Mouse (Mus musculus): ENCODE measurements around the gene Rcan2. TPM values are rescaled to one million over a fixed set of nuclear protein-coding genes. Genes with fewer than 3 reads are reported as not detected.

Gene Rcan2
- total RNA-seq, 2 experiments from 2014 or later: 4.7 to 6.5 TPM

DNA sequence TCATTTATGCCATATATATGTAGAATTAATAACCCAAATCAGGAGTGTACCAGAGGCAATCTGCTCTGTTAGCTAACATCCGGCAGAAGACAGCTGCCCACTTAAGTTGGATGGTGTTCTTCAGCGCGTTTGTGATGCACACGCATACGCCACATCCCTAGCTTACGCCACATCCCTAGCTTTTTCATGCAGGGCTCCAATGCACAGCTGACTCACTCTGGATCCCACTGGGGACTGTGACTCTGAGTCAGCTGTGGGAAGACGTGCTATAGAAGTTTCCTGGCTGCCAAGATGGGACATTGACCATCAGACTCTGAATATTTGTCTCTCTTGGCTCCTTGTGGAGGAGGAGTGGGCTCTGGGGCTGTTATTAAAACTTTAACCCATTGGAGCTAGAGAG, 103.7 kb downstream of the Rcan2 start:
- DNase-seq (ENCODE audit: low spot score in 2 of 2): no peak

DNA sequence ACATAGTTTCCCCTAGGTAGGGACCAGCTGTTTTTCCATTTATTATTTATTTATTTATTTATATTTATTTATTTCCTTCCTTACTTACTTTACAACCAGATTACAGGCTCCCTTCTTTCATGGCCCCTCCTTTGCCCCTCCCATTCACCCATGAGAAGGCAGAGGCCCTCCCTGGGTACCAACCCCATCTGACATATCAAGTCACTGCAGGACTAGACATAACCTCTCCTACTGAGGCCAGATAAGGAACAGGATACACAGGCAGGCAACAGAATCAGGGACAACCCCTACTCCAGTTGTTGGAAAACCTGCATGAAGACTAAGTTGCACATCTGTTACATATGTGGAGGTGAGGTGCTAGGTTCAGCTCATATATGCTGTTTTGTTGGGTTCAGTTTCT, 105.6 kb downstream of the Rcan2 start:
- DNase-seq (ENCODE audit: low spot score in 2 of 2): no peak

DNA sequence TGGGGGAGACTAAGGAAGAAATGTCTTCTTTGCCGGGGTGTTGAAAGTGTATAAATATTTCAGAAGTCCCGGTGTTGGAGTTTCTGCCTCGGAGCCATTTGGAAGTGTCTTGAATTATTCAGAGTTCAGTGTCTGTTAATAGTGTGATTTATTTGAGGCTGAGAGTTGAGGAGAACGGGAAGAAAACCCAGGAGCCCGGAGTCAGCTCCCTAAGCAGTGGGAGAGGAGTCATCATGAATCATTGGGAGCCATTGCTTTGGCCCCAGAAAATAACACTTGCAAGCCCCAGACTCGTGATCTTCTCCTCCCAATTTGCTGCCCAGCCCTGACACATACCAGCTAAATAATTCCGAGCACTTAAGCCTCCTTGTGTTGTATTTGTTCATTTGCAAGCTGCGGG, 115.0 kb downstream of the Rcan2 start:
- no peak for DNase-seq (ENCODE audit: low spot score in 2 of 2)

DNA sequence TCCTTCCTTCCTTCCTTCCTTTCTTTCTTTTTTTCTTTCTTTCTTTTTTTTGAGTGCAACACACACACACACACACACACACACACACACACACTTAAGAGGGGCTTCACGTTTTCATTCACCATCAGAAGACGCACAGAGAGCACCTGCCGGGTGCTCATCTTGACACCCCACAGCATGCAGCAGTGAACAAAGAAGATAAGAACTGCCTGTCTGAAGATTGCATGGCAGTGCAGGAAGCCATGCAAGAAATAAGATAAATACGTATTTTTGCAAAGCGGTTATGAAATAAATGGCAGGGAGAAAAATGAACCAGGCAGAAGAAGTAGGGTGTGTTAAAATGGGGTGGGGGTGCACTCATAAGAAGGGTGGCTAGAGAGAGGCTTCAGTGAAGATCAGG, 116.0 kb downstream of the Rcan2 start:
- no peak for DNase-seq (ENCODE audit: low spot score in 2 of 2)

DNA sequence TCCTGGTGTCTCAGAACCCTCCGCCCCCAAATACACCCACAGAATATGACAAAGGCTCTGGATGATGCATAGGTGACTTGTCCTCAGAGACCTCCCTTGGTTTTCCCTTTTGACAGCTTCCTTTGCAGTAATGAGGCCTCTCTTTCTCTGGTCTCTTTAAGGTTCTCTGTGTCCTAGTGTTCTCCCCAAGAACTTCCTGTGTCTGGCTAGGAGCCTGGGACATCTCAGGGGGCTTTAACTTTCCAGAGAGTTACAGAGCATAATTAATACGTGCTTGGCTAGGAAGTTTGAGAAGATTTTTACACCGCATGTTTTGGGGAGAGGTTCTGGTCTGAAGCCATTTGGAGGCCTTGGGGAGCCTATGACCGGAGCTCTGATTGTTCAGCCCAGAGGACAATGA, 128.7 kb downstream of the Rcan2 start:
- no peak for DNase-seq (ENCODE audit: low spot score in 2 of 2)

DNA sequence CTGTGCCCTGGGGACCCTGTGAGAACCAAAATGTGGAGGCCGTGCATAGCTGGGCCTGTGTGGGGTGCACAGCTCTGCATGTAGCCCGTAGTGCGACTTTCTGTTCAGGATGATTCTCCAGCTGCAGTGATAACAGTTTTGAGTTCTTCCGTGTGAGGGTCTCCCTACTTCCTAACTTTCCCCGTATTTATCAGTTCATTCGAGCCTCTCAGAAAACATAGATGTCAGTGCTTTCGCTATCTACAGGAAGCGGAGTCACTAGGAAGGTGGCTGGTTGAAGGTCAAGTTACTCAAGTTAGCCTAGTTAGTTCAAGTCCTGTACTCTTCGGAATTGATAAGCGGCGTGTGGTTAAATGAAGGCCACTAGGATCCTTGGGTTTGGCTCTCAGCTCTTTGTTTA, 130.6 kb downstream of the Rcan2 start:
- no peak for DNase-seq (ENCODE audit: low spot score in 2 of 2)

DNA sequence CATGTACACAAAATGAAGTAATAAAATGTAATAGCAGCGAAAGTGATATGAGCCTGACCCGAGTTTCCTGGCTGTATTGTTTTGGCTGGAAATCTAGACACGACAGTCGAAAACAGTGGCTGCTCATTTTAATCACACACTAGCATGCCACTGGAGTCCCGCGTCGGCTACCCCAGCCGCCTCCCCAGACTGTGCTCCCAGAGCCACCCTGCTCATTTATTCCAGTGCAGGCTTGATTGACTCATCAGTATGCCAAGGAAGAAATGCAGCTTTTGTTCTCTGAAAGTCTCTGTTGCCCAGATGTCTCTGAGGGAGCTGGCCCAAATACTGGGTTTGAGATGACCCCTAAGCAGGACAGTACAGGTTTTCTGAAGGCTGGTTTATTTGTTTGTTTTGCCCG, 132.9 kb downstream of the Rcan2 start:
- no peak for DNase-seq (ENCODE audit: low spot score in 2 of 2)

DNA sequence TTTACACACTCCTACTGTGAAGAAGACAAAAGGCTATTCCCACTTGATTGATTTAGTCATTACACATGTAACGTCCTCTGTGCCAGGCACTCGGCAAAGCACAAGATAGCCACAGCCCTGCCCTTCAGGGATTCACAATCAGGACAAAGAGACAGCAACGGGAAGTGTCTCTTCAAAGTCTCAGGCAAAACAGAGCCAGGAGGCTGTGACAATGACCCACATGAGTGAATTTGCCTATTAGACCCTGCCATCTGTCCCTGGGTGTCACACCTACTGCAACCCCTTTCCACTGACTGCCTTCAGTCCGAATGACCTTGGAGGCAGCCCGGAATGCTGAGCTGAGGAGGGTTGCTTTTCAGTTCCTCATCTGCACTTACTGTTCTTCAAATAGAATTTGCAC, 151.1 kb downstream of the Rcan2 start:
- no peak for DNase-seq (ENCODE audit: low spot score in 2 of 2)

DNA sequence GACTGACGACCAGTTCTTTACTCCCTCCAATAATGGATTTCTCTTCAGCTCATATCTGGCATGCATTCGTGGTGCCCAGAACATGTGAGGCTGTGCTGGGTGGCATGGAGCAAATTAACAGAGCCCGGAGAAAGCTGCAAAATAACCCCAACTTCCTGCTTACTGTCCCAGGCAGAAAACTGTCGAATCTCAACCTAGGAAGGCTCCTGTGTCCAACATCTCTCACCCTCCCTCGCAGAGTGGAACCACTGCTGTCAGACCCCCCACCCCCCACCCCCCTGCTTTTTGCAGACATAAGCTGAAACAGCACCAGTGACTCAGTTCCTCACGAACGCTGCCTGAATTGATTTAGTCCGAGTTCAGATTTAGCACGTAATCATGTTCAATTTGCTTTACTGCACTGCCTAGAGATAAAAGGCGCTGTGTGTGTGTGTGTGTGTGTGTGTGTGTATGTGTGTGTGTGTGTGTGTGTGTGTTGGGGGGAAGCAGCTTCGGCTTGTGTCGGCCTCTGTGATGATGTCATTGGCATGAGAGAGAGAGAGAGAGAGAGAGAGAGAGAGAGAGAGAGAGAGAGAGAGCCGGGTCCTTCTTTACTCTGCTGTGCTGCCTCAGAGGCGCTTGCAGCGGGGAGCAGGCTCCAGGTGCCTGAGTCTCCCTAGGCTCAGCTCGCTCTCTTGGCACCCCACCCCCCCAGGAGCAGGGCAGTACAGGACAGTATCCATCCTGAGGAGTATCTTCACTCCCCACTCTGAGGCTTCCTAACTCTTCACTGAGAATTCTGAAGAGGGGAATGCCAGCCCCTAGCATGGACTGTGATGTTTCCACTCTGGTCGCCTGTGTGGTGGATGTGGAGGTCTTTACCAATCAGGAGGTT, 151.7 kb downstream of the Rcan2 start:
- peak in 1 of 2 experiments; percentile 3 for DNase-seq (ENCODE audit: low spot score in 2 of 2)

DNA sequence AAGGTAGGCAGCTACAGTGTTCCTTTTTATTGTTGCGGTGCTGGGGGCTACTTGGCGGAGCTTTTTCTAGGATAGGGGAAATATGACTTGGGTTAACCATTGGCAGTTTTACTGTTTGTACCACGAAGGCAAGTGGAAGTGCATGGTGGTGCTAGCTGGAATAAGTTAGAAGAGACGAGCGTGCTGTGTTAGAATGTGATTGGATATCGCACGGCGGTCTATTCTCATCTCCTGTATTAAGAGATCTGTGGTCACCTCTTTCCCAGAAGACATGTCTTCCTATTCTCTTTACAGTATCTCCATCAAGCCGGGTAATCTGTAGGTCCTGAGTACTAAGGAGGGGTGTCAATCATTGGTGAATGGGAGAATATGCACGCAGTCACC, 152.4 kb downstream of the Rcan2 start:
- DNase-seq (ENCODE audit: low spot score in 2 of 2): no peak

DNA sequence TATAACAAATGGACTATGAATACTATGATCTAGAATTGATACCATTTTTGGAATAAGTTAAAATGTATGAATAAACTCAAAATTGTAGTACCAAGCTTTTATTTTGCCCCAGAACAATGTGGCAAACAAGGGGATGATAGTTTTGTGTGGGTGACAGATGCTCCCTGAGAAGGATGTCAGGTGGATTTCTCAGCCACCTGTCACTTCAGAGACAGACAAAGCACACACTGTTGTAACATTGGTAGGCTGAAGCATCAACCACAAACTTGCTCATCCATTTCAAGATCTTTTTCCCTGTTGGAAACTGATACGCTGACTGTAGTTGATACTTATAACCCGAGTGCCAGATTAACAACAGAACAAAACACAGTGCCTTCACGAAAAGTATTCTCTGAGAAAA, 158.6 kb downstream of the Rcan2 start:
- no peak for DNase-seq (ENCODE audit: low spot score in 2 of 2)

DNA sequence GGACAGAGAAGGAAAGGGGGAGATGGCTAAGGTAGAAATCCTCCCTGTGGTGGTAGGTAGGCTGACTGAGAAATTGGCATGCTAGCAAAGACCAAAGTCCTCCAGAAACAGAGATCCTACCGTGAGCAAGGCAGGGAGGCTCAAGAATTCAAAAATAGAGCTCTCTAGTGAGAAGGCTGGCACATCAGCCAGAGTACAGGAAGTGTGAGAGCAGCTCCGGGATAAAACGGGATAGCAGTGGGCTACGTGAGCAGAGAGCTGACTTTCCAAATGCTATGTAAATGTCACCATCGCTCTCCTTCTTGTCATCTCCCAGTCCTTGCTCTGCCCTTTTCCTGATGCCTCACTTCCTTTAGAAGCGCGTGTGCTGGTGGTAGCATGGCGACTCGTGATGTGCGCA, 168.8 kb downstream of the Rcan2 start:
- no peak for DNase-seq (ENCODE audit: low spot score in 2 of 2)

DNA sequence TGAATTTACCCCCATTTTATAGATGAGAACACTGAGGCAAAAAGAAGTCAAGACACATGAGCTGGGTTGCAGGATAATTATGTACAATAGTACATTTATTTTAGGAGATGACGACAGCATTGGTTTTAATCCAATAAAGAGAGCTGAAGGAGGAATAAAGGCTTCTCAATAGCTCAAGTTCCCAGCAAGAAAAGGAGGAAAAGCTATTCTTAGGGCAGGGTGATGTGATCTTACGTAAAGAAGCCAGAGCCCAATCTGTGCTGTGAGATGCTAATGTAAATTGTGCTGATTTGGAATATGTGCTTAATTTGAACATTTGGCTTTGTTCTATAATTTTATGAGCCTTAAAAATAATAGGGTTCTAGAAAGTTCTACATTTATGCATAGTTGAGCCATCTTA, 176.4 kb downstream of the Rcan2 start:
- no peak for DNase-seq (ENCODE audit: low spot score in 2 of 2)

DNA sequence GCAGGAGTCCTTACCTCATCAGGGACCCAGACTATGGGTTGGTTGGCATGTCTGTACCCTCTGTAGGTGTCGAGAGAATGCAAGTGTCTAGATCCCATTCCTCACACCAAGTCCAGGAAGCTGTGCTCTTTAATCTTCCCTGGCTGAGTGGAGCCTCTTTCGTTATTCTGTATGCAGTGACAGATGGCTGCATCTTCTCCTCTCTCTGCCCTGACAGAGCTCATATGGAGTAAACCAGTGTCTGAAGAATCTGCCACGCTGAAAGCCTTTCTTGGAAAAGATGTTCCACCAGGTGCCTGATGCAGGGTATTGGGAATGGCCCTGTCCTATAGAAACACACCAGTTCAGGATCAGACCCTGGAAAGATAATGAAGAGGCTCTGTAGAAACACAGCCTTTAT, 178.8 kb downstream of the Rcan2 start:
- no peak for DNase-seq (ENCODE audit: low spot score in 2 of 2)

DNA sequence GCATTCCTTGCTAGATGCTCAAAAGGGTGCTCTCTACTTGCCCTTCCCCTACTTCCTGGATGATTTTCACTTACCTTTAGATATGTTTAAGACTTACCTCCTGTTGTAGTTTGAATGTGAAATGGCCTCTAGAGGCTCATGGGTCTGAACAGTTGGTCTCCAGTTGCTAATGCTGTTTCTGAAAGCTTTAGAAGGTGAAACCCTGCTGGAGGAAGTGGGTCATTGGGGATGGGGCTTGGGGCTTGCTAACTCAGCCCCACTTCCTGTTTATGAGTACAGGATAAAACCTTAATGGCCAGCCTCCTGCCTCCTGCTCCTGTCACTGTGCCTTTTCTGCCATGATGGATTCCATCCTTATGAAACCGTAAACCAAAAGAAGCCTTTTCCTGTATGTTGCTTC, 181.4 kb downstream of the Rcan2 start:
- DNase-seq (ENCODE audit: low spot score in 2 of 2): no peak

DNA sequence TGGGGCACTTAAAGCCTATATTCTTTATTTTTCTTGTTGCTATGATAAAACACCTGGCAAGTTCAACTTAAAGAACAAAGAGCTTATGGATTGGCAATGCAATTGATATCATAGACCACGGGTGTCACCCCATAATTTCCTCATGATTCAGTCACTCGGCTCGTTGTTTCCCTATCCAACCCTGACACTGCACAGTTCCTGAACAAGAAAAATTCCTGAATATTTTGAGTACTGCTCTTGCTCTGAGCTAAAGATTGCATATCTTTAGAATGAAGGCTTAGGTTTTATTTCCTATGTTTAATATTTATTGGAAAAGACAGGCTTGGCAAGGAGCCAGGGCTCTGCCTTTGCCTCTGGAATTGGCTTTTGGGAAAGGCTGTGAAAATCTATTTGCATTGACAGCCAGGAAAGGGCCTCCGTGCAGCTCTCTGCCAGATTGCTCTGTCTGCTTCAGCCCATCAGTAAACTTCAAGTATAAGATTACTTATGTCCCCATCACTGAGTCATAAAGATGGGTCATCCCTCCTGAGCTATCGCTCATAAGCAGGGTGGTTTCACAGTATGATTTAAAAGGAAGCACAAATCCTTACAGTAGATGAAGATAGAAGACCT, 188.3 kb downstream of the Rcan2 start:
- DNase-seq (ENCODE audit: low spot score in 2 of 2): no peak

DNA sequence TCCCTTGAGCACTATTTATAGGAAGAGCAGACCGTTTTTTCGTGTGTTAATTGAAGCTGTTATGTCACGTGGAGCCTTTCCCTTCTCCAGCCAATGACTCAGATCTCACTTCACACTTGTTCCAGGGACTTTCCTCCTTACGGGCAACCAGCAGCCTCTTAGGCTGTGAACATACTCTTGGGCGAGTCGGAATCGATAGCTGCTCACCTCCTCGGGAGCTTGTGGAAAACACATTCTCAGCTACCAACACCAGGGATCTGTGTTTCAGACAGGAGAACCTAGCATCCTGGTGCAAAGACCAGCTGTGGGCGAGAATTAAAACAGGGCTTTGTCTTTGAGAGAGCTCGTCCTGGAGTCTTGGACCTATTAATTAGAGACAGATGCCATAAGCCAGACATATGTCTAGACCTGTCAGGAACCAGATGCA, 189.8 kb downstream of the Rcan2 start:
- no peak for DNase-seq (ENCODE audit: low spot score in 2 of 2)

DNA sequence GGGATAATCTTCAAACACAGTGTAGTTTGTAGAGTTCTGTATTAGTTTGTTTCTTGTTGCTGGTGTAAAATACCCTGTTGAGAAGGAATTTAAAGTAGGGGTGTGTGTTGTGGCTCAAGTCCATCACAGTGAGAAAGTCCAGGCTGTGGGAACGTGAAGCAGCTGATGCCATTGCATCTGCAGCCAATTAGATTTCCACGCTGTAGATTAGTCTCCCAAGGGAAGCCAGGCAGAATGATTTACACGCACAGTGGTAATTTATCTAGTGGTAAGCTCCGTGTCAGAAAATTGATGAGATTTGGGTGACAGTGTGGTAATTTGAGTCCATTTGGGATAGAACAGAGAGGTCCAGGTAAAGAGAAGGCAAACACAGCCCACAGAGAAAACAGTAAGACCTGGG, 192.9 kb downstream of the Rcan2 start:
- DNase-seq (ENCODE audit: low spot score in 2 of 2): no peak

DNA sequence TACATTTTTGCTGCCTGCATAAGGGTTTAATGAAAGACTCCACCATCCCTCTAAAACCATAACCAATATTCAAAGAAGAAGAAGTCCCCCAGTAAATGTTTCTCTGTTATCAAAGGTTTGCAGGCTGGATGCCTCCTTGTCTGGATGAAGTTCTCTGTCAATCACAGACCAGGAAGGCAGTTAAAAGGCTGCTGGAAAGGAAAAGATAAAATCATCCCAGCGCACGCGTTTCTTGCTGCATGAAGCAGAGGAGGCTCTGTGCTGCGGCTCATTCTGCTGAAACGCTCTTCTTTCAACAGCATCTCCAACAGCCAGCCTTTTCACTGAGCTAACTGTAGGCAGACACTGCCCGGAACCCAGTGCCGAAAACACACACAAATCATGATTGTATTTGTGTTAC, 196.4 kb downstream of the Rcan2 start:
- no peak for DNase-seq (ENCODE audit: low spot score in 2 of 2)

DNA sequence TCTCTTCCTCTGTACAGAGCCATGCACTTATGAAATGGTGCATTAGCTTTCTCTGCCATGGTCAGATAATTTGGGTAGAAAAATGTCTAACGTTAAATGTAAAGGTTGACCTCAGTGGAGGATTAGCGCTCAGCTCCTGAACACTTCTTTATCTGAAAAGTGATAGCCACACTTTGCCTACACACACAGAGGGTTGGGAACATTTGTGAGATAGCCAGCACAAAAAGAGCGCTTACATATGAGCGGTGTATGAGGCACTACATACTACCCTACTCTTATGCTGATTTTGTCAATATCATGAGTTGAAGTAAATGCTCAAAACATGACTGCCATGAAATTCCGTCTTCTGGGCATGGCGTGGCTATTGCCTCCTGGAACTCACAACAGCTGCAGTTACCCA, 196.9 kb downstream of the Rcan2 start:
- no peak for DNase-seq (ENCODE audit: low spot score in 2 of 2)

DNA sequence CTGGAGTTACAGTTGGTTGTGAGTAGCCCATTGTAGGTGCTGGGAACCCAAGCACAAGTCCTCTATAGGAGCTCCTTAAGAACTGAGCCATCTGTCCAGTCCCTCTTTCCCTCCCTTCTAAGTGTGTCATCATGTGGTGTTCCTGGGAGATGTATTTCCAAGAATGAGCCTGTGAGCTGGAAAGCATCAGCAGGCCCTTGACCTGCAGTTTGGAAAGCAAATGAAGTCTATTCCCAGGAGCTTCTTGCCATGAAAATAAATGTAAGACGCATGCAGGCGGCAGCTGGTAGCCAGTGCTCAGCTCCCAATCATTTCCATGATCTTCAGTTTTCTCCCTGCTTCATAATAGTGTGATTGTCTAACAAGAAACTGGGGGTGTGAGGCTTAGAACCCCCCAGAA, 203.2 kb downstream of the Rcan2 start:
- DNase-seq (ENCODE audit: low spot score in 2 of 2): no peak

DNA sequence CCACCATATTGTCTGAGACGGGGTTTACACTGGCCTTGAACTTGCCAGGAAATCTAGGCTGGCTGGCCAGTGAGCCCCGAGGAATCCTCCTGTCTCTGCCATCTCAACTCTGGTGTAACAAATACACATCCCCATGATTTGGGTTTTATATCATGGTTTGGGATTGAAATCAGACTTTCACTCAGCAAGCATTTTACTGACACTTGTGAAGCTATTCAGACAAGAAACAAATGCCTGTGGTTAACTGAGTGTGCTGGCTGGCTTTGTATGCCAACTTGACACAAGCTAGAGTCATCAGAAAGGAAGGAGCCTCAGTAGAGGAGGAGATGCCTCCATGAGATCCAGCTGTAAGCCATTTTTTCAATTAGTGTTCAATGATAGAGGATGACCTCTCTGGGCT, 206.3 kb downstream of the Rcan2 start:
- no peak for DNase-seq (ENCODE audit: low spot score in 2 of 2)

DNA sequence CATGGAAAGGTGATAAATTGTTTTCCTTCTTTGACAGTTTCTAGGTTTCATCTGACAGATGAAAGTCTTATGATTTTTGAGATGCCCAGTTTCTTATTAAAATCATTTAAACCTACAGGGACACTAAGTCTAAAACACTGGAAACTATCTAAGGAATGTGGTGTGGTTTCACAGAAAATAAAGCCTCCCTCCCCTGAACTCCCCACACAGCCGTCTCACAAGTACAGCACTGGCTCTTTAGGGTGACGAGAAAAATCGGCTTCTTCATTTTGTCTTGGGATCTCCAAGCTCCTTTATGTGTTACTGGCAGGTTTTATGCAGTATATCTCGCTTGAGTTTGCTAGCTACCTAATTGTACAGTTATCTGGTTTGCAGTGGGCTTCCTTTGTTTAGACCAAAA, 210.8 kb downstream of the Rcan2 start:
- no peak for DNase-seq (ENCODE audit: low spot score in 2 of 2)
